Mouse (Mus musculus): ENCODE measurements around the gene Unc93b1.
"Not testable (repeated sequence)": the region's sequence is repeated elsewhere in the genome, so short reads cannot be mapped to it uniquely, and the experiment has no call there.

The Unc93b1 gene

DNA sequence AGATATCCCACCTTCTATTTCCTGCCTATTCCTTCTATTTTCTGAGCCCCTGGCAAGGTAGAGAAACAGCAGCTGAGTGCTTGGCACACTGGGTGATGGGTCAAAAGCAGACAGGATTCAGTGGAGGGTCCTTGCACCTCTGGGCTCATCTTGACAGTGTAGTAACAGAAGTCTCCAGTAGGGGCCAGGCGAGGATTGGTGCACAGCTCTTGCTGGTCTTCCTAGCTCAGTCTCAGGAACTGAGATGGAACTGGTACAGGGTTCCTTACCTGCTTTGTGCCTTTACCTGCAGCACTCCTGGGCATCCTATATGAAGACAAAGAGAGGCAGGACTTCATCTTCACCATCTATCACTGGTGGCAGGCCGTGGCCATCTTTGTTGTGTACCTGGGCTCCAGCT is 11.7 kb downstream of the Unc93b1 start:
- DNase-seq (ENCODE audit: low read depth, low spot score), result peak; percentile 69

DNA sequence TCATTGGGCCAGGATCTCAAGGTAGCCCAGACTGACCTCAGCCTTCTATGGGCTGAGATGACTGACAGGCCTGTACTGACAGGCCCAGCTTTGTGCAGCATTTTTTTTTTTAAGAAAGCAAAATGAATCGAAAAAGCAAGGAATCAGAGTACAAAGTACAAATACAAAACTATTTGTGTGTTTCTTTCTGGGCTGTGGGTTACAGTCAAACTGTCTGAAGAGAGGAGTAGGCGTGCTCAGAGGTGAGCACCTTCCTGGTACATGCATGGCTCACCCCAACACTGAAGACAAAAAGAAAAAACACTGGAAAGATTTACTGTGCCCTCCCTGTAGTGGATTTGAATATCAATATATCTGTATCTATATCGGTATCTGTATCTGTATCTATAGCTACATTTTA is 12.8 kb downstream of the Unc93b1 start:
- no peak for DNase-seq (ENCODE audit: low read depth, low spot score)

DNA sequence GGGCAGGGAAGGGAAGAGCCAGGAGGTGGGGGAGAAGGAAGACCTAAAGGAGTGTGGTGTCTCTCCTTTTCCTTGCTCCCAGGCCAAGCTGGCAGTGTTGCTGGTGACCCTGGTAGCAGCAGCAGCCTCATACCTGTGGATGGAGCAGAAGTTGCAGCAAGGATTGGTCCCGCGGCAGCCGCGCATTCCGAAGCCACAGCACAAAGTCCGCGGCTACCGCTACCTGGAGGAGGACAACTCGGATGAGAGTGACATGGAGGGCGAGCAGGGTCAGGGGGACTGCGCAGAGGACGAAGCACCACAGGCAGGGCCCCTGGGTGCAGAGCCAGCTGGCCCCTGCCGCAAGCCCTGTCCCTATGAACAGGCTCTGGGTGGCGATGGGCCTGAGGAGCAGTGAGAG is 13.6 kb downstream of the Unc93b1 start:
- no peak for DNase-seq (ENCODE audit: low read depth, low spot score)

DNA sequence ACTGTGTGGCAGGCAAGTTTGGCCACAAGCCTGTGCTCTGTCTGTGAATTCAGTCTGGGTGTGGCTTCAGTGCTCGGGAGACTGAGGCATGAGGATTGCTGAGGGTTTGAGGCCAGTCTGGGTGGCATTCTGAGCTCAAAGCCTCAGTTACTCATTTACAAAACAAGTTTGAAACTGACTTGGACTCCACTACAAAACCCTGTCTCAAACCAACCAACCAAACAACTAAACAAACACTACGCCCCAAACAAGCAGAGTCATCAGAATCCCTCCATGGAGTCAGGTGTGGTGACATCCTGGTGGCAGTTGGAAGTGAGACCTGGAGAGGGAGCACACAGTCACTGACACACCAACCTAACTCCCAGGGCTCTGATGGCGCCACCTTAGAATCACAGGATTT is 15.3 kb downstream of the Unc93b1 start:
- DNase-seq (ENCODE audit: low read depth, low spot score), result no peak

DNA sequence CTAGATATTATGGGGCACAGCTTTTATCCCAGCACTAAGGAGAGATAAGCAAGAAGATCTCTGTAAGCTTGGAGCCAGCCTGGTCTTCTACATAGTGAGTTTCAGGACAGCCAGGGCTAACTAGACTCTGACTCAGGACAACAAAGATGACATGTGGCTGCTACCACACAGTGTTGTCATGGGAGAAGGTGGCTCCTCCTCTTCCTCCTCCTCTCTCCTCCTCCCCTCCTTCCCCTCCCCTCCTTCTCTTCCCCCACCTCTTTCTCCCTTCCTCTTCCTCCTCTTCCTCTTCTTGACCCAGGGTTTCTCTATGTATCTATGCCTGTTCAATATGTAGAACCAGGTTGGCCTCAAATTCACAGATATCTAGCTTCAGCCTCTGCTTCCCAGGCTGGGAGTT is 16.5 kb downstream of the Unc93b1 start:
- DNase-seq (ENCODE audit: low read depth, low spot score), result no peak

DNA sequence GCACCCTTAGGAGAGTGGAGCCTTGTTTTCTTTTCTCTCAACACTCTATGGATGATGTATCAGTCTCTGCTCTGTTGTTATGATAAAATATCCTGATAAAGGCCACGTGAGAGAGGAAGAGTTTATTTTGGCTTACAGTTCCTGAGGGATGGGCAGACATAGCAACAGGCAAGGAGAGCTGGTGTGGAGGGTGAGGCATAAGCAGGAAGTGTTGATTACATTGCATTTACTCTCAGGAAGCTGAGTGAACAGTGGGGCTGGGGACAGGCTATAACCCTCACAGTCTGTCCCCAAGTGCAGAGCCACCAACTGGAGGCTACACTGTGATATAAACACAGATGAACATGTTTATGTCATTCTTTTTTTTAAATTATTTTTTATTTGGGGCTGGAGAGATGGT is 17.1 kb downstream of the Unc93b1 start:
- DNase-seq (ENCODE audit: low read depth, low spot score), result no peak

DNA sequence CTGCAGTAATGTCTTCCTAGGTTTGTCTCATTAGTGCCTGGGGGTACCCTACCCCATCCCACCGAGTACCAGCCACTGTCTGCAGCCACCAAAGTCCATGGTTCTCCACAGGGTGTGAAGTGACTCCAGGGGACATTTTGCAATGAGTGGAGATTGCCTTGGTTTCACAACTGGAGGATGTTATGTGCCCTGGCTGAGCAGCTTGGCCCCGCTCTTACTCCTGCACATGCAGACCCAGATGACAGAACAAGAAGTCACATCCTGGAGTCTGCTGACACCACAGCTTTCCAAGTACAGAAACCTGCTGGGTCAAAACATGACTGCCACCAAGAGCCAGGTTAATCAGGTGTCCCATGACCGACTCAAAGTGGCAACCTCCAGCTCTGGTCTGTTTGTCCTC is 20.0 kb downstream of the Unc93b1 start:
- DNase-seq (ENCODE audit: low read depth, low spot score), result no peak

DNA sequence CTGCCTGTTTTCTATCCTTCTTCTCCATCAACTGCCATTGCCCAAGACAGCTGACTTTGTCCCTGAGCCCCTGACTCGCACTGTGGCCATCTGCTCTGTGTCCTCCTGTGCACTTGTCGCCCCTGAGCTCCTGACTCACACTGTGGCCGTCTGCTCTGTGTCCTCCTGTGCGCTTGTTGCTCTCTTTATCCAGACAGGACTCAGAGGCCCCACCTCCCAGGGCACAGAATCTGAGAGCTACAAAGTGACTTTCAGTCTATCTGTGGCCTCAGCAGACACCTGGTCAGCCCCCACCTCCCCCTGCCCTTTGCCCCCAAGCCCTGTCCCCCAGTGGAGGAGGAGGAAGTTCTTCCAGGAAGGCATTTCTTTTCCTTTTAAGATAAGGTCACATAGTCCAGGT is 20.8 kb downstream of the Unc93b1 start:
- no peak for DNase-seq (ENCODE audit: low read depth, low spot score)

DNA sequence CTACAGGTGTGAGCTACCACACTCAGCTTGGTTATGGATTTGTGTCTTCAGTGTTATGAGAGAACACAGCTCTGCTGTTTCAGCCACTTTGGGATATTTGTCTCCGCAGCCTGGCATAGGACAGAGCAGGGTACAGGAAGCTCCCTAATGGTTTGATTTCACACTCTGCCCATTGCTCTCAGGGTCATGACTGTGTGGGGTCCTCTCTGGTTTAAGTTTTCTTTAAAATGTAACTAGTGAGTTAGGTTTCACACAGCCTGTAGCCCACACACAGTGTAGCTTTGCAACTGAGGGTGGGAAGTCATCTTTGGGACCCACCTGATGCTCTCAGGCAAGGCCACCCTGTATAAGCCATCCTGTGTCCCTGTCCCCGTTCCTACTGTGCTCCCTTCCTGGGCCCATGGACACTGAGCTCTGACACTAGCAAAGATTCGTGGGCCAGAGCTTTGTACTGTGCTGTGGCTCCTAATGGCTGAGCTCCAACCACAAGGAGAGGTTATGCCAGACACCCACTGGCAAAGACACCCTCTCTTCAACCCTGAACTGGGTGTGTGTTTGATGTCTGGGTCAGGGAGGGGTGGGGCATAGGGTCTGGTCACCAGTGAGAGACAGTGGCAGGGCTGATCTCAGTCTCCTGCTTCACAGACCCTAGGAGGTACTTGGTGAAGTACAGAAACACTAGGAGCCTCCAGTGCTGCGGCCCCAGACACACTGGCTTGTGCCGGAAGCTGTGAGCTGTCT is 22.5 kb downstream of the Unc93b1 start:
- not testable (repeated sequence) for DNase-seq (ENCODE audit: low read depth, low spot score)

DNA sequence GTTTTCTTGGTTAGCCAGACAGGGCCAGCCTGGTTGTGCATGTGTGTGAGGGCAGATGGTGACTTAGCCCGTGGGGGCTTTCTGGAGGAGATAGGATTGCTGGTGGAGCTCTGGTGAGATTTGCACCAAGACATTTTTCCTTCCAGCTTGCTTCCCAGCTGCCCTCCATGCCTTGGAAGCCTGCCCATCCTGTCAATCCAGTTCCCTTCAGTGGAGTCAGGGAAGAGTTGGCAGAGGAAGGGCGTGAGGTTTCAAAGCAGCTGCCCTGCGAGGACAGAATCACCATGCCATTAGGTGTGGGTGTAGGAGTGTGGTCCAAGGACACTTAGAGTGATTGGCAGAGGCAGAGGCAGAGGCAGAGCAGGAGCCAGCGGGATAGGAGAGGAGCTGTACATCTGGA is 23.5 kb downstream of the Unc93b1 start, which contains the start of gene Aldh3b3:
TSS of gene Aldh3b3 (plus strand) at position 176 of the 400 bp plus-strand sequence.
- DNase-seq (ENCODE audit: low read depth, low spot score), result no peak

DNA sequence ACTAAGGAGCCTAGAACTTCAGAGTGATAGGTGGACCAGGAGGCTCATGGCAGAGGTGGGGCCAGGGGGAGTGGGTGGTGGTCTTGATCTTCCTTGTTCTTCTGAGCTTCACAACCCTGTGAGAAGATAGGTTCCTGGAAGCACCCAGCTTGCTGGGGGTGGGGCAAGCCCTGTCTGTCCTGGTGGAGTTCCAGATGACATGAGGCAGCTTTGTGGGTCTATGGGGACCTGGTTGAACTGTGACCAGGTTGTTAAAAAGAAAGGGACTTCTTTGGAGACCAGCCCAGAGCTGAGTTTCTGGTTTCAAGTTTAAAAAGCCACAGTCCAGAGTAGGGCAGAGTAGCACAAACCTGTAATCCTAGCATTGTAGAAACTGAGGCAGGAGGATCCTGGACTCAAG is 24.0 kb downstream of the Unc93b1 start:
- no peak for DNase-seq (ENCODE audit: low read depth, low spot score)

DNA sequence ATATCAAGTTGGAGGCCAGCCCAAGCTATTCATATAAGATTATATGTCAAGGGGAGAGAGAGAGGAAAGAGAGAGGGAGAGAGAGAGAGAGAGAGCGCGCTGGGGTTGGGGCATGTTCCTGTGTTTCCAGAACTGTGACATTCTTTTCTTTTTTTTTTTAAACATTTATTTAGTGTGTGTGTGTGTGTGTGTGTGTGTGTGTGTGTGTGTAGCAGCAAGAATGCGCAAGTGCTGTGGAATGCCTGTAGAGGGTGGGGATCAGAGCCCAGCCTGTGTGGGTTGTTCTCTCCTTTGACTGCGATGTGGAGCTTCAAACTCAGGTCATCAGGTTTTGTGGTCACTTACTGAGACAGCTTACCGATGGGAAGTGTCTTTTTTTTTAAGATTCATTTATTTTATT is 25.2 kb downstream of the Unc93b1 start:
- DNase-seq (ENCODE audit: low read depth, low spot score), result no peak

DNA sequence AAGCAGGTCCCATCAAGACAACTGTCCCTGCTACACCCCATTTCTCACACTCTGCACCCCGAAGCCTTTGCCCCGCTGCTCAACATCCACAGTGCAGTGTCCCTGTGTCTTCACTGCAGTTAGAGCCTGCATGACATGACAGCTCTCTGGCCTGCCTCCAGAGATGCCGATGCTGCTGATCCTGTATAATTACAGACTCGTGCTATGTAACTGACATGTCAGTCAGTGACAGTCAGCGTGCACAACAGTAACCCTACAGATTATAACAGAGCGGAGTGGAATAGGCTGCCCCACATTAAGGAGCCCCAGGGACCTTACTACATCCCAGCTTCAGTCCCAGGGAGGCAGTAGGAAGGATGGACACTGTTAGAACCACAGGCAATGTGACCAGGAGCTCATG is 26.8 kb downstream of the Unc93b1 start:
- DNase-seq (ENCODE audit: low read depth, low spot score), result not testable (repeated sequence)

DNA sequence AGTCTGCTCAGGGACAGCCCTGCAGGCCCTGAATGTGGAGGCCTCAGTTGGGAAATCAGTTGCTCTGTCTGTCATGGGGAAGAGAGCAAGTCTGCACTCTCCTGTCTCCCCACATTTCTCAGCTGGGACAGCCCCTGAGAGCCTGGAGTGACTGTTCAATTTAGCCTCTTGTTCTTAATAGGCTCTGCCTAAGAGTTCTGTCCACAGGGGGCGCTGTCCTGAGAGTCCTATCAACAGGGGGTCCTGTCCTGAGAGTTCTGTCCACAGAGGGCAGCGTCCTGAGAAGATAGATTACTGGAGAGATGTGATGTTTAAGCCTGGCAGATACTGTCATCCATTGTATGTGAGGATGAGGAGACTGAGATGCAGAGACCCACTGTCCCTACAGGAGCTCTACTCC is 27.5 kb downstream of the Unc93b1 start:
- peak; percentile 50 for DNase-seq (ENCODE audit: low read depth, low spot score)

DNA sequence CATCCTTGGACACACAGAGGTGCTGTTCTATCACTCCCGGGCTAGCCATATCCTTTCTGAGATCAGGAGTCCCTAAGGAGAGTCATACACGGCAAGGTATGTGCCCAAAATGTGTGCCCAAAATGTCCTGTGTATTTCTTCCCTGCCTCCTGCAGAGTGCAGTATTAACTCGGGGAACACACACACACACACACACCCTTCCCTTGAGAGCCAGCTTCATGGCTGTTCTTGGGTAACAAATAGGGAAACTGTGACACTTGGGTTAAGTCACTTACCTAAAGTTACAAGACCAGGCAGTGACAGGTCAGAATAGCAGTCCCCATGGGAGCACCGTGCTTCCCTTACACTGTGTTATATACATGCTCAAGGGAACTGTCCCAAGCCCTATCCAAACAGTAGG is 29.0 kb downstream of the Unc93b1 start:
- DNase-seq (ENCODE audit: low read depth, low spot score), result no peak

DNA sequence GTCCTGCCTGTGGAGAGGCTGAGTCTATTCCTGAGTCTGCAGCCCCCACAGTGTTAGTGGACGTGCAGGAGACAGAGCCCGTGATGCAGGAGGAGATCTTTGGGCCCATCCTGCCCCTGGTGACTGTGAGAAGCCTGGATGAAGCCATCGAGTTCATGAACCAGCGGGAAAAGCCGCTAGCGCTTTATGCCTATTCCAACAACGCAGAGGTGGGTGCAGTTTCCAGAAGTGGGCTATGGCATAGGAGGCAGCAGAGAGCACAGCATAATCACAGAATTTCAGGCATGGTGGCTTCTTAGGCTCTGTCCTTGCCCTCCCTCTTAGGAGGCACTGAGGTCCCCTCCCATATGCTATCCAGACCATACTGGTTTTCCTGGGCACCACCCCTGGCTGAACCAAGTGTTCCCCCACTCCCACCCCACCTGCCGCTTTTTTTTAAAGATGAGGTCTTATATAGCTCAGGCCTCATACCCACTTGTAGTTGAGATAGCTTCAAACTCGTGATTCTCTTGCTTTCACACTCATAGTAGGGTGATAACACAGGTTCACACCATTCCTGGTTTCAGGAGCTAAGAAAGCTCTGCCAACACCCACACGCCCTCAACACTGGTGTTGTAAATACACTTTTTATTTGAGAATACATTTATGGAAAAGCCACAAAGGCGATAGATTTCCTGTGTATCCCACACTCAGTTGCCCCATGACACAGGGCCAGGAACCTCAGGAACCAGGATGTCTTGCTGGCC is 31.5 kb downstream of the Unc93b1 start:
- no peak for DNase-seq (ENCODE audit: low read depth, low spot score)

DNA sequence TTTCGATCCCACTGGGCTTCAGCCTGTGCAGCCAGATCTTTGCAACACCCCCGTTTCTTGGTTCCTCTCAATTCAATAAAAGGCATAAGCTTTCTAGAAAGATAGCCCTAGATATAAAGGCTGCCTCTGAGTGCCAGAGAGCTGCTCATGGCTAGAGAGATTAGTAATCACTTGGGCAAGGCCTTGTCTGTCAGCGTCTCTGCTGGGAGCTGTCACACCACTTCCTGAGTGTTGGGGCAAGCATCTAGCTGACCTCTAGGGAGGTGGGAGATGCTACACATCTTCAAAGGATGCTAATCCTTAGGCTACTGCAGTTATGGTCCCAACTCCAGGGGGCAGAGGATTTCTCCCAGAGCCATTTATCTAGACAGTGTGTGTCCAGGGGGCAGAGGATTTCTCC is 32.3 kb downstream of the Unc93b1 start:
- no peak for DNase-seq (ENCODE audit: low read depth, low spot score)

DNA sequence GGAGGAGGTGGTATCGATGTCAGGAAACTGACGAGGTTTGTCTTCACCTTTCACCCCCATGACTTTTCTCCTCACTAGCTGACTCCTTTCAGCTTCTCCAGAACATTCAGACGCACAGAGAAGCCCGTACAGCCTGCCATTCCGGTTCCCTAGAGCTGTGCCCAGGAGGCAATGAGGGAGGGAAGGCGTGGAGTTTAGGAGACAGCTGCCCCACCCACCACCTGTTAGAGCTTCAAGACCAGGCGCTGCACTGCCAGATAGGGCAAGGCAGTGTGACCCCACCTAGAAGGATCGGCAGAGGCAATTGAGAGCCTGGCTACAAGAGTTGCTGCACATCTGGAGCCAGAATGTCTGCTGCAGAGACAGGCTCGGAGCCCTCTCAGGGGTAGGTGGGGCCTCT is 37.2 kb downstream of the Unc93b1 start, which contains the start of gene Aldh3b2:
TSS of gene Aldh3b2 (plus strand) at position 100 of the 400 bp plus-strand sequence.
- DNase-seq (ENCODE audit: low read depth, low spot score), result no peak

DNA sequence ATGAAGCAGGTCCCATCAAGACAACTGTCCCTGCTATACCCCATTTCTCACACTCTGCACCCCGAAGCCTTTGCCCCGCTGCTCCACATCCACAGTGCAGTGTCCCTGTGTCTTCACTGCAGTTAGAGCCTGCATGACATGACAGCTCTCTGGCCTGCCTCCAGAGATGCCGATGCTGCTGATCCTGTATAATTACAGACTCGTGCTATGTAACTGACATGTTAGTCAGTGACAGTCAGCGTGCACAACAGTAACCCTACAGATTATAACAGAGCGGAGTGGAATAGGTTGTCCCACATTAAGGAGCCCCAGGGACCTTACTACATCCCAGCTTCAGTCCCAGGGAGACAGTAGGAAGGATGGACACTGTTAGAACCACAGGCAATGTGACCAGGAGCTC is 39.6 kb downstream of the Unc93b1 start:
- DNase-seq (ENCODE audit: low read depth, low spot score), result not testable (repeated sequence)

DNA sequence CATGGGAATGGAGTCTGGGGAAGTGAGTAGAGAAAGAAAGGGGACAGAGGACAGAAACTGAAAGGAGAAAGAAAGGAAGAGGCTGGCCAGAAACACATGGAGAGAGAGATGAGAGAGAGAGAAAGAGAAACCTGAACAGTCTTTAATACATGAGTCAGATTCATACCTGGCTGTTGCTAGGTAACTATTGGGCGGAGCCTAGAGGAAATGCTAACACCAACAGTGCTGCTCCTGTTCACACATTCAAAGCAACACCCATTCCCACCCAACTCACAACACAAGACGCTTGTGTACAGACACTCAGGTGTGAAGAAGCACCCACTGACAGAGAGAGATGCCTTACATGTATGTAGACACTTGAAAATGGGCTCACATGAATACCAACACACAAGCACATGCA is 40.9 kb downstream of the Unc93b1 start:
- DNase-seq (ENCODE audit: low read depth, low spot score), result no peak

DNA sequence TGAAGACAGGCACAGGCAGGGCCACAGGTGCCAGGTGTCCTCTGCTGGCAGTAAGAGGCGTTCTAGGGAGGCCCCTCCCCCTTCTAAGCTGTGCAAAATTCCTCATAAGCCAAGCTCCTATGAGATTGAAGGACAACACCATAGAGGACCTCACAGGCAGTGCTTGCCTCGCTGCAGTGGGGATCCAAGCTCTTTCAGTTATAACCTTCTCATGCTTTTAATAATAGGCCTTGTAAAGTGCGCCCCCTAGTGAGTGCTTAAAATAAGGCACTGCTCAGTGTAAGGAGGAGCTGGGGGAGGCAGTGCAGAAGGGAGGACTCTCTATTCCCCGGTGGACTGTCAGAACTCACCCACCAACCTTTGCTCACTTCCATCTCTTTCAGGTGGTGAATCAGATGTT is 45.3 kb downstream of the Unc93b1 start:
- peak; percentile 84 for DNase-seq (ENCODE audit: low read depth, low spot score)

DNA sequence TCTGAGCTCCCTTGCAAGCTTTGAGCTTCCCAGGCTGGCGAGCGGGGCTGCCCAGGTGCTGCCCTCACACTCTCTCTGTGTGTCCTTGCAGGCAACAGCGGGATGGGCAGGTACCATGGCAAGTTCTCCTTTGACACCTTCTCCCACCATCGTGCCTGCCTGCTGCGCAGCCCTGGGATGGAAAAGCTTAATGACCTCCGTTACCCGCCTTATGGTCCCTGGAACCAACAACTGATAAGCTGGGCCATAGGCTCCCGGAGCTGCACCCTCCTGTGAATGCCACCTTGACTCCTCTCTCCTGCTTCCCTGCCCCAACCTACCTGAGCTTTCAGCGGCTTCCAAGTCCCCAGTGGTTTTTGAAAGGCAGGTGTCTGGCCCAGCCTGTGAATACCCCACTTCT is 45.9 kb downstream of the Unc93b1 start:
- DNase-seq (ENCODE audit: low read depth, low spot score), result no peak

DNA sequence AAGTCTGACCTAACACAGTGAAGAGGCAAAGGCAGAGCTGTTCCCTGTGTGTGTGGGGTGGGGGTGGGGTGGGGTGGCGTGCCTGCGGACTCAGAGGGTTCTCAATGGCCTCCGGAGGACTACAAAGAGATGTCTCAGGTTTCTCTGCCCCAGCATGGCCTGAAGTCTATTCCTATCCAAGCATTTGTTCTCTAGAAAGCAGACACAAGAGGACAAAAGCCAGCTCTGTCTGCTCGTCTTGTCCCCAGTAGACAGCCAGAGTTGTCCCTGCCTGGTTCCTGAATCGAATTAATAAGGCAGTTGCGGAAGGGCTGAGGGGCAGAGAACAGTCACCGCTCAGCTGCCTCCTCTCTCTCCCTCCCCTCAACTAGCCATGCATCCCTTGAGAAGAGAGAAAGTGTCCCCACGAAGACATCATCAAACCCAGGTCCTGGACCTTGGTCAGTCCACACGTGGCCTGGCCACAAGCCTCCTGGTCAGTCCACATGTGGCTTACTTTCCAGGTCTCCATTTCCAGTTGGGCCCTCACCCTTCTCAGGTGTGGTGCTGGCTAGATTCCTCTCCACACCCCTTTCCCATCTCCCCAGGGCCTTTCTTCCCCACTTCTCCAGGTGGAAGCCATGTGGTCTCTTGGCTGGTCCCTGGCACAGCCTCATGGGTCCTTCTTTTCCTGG is 48.7 kb downstream of the Unc93b1 start:
- no peak for DNase-seq (ENCODE audit: low read depth, low spot score)

Measured in A20 (cell line).